Mouse (Mus musculus): ENCODE data around the gene Sptb. TPM values are rescaled to one million over a fixed set of nuclear protein-coding genes. Genes with fewer than 3 reads are reported as not detected.

The Sptb gene
- polyA plus RNA-seq, 1 experiment, result 0.27 TPM

DNA sequence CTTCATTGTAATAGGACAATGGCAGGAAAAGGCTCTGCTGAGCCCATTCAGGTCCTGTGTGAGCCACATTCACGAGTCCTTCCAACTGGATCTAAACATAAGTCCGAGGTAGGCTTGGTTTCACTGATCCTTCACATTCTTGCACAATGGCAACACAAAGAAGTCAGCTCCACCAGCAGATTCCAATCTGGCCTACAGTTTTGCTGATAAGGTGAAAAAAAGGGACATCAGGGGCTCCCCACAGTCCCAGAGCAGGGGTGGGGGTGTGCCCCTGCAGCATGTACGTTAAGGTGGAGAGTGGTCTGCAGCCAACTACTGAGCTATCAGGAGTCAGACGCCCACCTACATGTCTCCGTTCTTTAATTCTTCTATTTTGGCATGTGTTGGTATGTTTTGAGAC is 35.0 kb downstream of the Sptb start:
- H3K27ac ChIP-seq (ENCODE audit: insufficient read depth, low read depth, low read length), result no peak overlapping the region
- H3K4me3 ChIP-seq (ENCODE audit: insufficient read depth, low read length), result no peak overlapping the region
- TF ChIP-seq CTCF (IDR thresholded peaks at IDR 0.05; ENCODE audit: low read depth, low read length), result no peak
- TF ChIP-seq POLR2A (IDR thresholded peaks at IDR 0.05; ENCODE audit: borderline replicate concordance, low read depth, low read length), result no peak
- no peaks in the 10 kb centered on the region for H3K4me1 ChIP-seq (ENCODE audit: control insufficient read depth, insufficient read depth, low read length)

GRCm38 (mm10) chr12:76673794-76674222 is 36.5 kb downstream of the Sptb start:
- no peak for TF ChIP-seq POLR2A (IDR thresholded peaks at IDR 0.05; ENCODE audit: borderline replicate concordance, low read depth, low read length)
- no peaks in the 10 kb centered on the region for H3K4me1 ChIP-seq (ENCODE audit: control insufficient read depth, insufficient read depth, low read length)
- no peak overlapping the region for H3K4me3 ChIP-seq (ENCODE audit: insufficient read depth, low read length)
- no peak overlapping the region for H3K27ac ChIP-seq (ENCODE audit: insufficient read depth, low read depth, low read length)

DNA sequence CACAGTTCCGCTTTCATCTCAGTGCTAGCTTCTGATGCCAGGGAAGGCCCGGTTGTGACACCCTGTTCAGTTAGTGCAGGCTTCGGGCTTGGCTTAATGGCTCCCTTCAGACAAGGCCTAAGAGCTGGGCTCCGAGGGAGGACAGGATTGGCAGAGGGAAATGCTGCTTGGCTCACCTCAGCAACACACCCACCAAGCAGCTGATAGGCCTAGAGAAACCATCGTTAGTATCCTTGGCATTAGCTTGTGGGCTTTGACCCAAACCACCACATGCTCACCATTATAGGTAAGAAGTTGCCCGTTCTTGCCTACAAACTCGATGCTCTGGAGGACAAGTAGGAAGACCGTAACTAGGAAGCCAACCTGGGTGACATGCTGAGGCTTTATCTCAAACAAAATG is 38.3 kb downstream of the Sptb start:
- Histone ChIP-seq H3K4me3 (ENCODE audit: insufficient read depth, low read length) (no peak overlapping the region), H3K27ac (ENCODE audit: insufficient read depth, low read depth, low read length) (no peak overlapping the region), H3K4me1 (ENCODE audit: control insufficient read depth, insufficient read depth, low read length) (no peaks in the 10 kb centered on the region)
- no peak for TF ChIP-seq CTCF (IDR thresholded peaks at IDR 0.05; ENCODE audit: low read depth, low read length)
- TF ChIP-seq POLR2A (IDR thresholded peaks at IDR 0.05; ENCODE audit: borderline replicate concordance, low read depth, low read length), result no peak

DNA sequence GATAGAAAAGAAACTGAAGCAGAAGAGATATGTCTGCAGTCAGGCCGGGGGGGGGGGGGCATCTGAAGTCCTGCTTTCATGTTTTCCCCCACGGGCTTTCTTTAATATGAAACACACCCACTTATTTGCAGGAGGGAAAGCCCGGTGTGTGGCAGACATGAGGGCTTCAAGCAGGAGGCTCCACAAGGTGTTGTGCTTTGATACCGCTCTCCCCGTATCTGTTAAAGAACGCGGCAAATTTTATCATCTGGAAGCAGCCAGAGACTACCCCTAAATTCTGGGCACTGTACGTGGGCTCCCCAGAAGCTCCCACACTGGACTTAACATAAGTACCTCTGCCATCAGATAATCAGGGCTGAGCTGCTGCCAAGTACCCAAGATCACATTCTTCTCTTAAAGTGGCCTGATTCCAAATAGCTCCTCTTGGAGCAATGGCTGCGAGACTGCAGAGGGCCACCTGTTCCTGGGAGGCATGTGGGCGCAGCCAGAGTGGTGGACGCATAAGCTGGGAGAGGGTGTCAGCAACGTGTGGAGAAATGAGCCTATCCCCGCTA is 39.7 kb downstream of the Sptb start:
- no peak overlapping the region for H3K4me3 ChIP-seq (ENCODE audit: insufficient read depth, low read length)
- peaks cover 3% of the 10 kb centered on the region; the same call in 1 of the 2 replicates for H3K4me1 ChIP-seq (ENCODE audit: control insufficient read depth, insufficient read depth, low read length)
- H3K27ac ChIP-seq (ENCODE audit: insufficient read depth, low read depth, low read length), result no peak overlapping the region
- TF ChIP-seq POLR2A (IDR thresholded peaks at IDR 0.05; ENCODE audit: borderline replicate concordance, low read depth, low read length), result no peak
- no peak for TF ChIP-seq CTCF (IDR thresholded peaks at IDR 0.05; ENCODE audit: low read depth, low read length)

DNA sequence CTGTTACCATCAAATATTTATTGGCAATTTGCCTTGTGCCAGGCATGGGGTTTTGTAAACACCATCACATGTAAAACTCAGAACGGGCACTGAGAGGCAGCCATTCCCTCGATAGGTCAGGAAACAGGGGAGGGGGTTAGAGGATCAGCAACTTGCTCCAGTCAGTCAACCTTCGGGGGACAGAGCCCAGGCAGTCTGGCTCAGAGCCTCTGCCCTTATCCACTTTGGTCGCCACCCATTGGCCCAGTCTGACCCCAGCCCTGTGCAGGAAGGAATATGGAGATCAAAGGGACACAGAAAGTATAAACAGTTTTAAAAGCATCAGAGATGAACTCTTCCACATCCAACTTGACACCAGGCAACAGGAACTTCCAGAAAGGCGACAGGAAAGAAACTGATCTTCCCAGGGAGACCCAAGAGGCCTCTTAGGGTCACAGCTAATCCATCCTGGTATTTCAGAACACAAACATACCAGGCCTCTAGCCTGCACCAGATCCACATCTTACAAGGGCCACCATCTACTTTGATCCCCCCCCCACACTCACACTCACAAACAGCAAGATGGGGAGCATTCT is 40.3 kb downstream of the Sptb start:
- no peak for TF ChIP-seq POLR2A (IDR thresholded peaks at IDR 0.05; ENCODE audit: borderline replicate concordance, low read depth, low read length)
- TF ChIP-seq CTCF (IDR thresholded peaks at IDR 0.05; ENCODE audit: low read depth, low read length), result no peak
- Histone ChIP-seq H3K4me1 (ENCODE audit: control insufficient read depth, insufficient read depth, low read length) (peaks cover 3% of the 10 kb centered on the region; the same call in 1 of the 2 replicates), H3K4me3 (ENCODE audit: insufficient read depth, low read length) (no peak overlapping the region), H3K27ac (ENCODE audit: insufficient read depth, low read depth, low read length) (no peak overlapping the region)

DNA sequence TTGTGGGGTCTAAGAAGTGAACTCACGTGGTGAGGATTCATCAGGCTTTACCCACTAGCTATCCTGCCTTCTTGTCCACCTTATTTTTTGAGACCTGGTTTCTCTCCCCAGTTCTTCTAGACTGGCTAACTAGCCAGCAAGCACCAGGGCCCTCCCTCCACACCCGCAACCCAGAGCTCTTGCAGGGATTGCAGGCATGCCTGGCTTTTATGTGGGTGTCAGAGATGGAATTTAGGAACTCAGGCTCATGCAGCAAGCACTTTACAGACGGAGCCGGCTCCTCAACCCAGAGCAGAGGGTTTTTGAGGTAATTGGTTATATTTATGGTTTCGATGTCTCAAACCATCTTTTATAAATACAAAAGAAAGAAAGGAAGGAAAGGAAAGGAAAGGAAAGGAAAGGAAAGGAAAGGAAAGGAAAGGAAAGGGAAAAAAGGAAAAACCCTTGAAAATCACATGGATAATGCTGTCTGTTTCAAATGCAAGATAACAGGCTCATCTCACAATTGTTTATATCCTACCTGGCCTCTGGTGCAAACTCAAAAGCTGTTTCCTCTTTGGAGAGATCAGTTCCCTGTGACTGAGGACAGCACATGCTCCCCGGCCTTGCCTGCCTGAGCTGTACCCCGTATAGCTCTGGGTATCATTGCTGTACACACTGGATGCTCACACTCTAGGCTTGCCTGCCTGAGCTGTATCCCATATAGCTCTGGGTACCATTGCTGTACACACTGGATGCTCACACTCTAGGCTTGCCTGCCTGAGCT is 41.5 kb downstream of the Sptb start:
- peaks cover 3% of the 10 kb centered on the region; the same call in 1 of the 2 replicates for H3K4me1 ChIP-seq (ENCODE audit: control insufficient read depth, insufficient read depth, low read length)
- H3K27ac ChIP-seq (ENCODE audit: insufficient read depth, low read depth, low read length), result no peak overlapping the region
- TF ChIP-seq POLR2A (IDR thresholded peaks at IDR 0.05; ENCODE audit: borderline replicate concordance, low read depth, low read length), result no peak
- no peak for TF ChIP-seq CTCF (IDR thresholded peaks at IDR 0.05; ENCODE audit: low read depth, low read length)
- no peak overlapping the region for H3K4me3 ChIP-seq (ENCODE audit: insufficient read depth, low read length)

GRCm38 (mm10) chr12:76651788-76652345 is 58.5 kb downstream of the Sptb start:
- no peaks in the 10 kb centered on the region for H3K4me1 ChIP-seq (ENCODE audit: control insufficient read depth, insufficient read depth, low read length)
- TF ChIP-seq POLR2A (IDR thresholded peaks at IDR 0.05; ENCODE audit: borderline replicate concordance, low read depth, low read length) (no peak), CTCF (IDR thresholded peaks at IDR 0.05; ENCODE audit: low read depth, low read length) (no peak)
- H3K4me3 ChIP-seq (ENCODE audit: insufficient read depth, low read length), result no peak overlapping the region
- no peak overlapping the region for H3K27ac ChIP-seq (ENCODE audit: insufficient read depth, low read depth, low read length)

DNA sequence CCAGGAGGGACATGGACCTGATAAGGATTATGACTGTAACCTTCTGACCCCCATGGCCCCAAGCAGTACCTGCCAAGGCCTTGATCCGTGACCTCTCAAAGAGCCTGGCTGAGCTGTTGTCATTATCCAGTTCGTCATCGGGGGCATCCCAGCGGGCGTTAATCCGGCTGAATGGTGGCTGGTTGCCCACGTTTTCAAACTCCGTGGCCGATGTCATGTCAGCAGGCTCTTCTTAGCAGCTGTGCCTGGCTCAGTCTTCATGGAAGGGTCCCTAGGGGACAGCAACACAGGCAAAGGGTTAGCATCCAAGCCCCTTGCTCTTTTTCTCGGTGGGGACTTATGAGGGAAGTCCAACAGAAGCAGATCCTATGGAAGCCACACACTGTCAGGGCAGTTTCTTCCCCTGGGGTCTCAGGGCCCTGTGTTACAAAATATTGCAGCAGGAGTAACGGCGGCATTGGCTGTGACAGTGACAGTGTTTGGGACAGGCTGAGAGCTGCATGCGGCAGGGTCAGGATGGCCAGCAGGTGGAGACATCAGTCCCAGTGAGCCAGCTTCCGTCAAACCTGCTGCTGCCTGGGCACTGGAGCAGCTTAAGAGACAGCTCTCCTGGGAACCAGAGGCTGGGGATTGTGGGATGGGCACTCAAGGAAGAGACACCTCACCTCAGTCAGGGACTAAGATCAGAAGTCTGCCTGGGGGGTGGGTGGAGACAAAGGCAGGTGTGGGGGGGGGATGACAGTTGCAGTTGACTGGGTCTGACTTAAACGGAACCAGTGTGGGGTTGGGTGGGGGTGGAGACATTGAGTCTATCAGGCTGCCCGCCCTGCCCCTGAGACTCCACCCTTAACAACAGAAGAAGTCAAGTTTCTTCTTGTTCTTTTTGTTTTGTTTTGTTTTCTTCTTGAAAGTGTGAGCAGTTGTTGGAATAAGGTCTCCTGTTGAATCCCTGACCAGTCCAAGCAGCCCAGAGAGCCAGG is 60.3 kb downstream of the Sptb start:
- no peaks in the 10 kb centered on the region for H3K4me1 ChIP-seq (ENCODE audit: control insufficient read depth, insufficient read depth, low read length)
- H3K4me3 ChIP-seq (ENCODE audit: insufficient read depth, low read length), result no peak overlapping the region
- peak; percentile 18; the same call in 1 of the 2 replicates for TF ChIP-seq CTCF (IDR thresholded peaks at IDR 0.05; ENCODE audit: low read depth, low read length)
- no peak for TF ChIP-seq POLR2A (IDR thresholded peaks at IDR 0.05; ENCODE audit: borderline replicate concordance, low read depth, low read length)
- H3K27ac ChIP-seq (ENCODE audit: insufficient read depth, low read depth, low read length), result no peak overlapping the region
